Comparison of ENCODE assay signal across 8 mouse cellular contexts in genomic region chr11:84523321-84523831, GRCm38 (mm10). TPM values are rescaled to one million over a fixed set of nuclear protein-coding genes. Genes with fewer than 3 reads are reported as not detected.
DNase-seq lines count a peak whose midpoint lies in the region; ATAC-seq and TF ChIP-seq lines count a peak whose summit lies in the region.

No protein-coding gene starts in this region.

- no peak for ATAC-seq in kidney, embryonic 14.5 days (ENCODE audit: low FRiP score, low TSS enrichment)
- no peak for ATAC-seq in hindbrain, embryonic 14.5 days (ENCODE audit: low FRiP score)

- TF ChIP-seq POLR2A in myocyte (IDR thresholded peaks at IDR 0.05; ENCODE audit: insufficient read length, low read depth): no peak

- peak overlapping the region; percentile 56 for H3K4me3 ChIP-seq in kidney, embryonic 14.5 days (ENCODE audit: low read length)
- peak overlapping the region; percentile 61 for H3K4me3 ChIP-seq in hindbrain, embryonic 14.5 days (replicated peaks; ENCODE audit: low read length)
- no peak overlapping the region for H3K4me3 ChIP-seq in myocyte

- no peak for DNase-seq in kidney, postnatal 14 days
- DNase-seq in cerebellum, postnatal 14 days: peak; percentile 76 to 77
- no peak for DNase-seq in hindbrain, embryonic 14.5 days (ENCODE audit: low spot score)
- DNase-seq in thymus, postnatal 25 days: no peak
- DNase-seq in layer of hippocampus, adult 9-11 months: no peak
- no peak for DNase-seq in gastrocnemius, postnatal 36 days

- no peaks in the 10 kb centered on the region for H3K79me2 ChIP-seq in myocyte (ENCODE audit: control insufficient read depth, insufficient read depth)

- H3K9ac ChIP-seq in kidney, embryonic 14.5 days (ENCODE audit: low read depth, low read length): peak overlapping the region; percentile 78
- H3K9ac ChIP-seq in hindbrain, embryonic 14.5 days: peak overlapping the region; percentile 90

- peak overlapping the region; percentile 69 for H3K4me2 ChIP-seq in kidney, embryonic 14.5 days (replicated peaks; ENCODE audit: low read depth, low read length)
- H3K4me2 ChIP-seq in hindbrain, embryonic 14.5 days (replicated peaks): peak overlapping the region; percentile 61
- peak overlapping the region; percentile 71 for H3K4me2 ChIP-seq in myocyte (ENCODE audit: low read depth)

- no peak overlapping the region for H3K27ac ChIP-seq in kidney, embryonic 14.5 days (ENCODE audit: low read depth, low read length)
- peak overlapping the region; percentile 87 for H3K27ac ChIP-seq in hindbrain, embryonic 14.5 days

- no peak overlapping the region for H3ac ChIP-seq in myocyte (ENCODE audit: control insufficient read depth, insufficient read length)

- intact Hi-C loops in gastrocnemius, postnatal 36 days (cut with DNase I): loop anchor here (10.0 kb wide), 1 partner anchor 271 kb away; no protein-coding TSS in a partner anchor

- peaks cover 7% of the 10 kb centered on the region; the same call in 1 of the 2 replicates for H3K36me3 ChIP-seq in kidney, embryonic 14.5 days (ENCODE audit: control insufficient read depth, insufficient read depth, low read length)
- H3K36me3 ChIP-seq in hindbrain, embryonic 14.5 days (replicated peaks; ENCODE audit: control insufficient read depth, insufficient read depth): peaks cover 17% of the 10 kb centered on the region
- H3K36me3 ChIP-seq in myocyte (ENCODE audit: control insufficient read depth, insufficient read depth): no peaks in the 10 kb centered on the region

- H3K4me1 ChIP-seq in kidney, embryonic 14.5 days (ENCODE audit: control insufficient read depth, insufficient read depth, low read length): peaks cover 2% of the 10 kb centered on the region; the same call in 1 of the 2 replicates
- peaks cover 4% of the 10 kb centered on the region; the same call in 1 of the 2 replicates for H3K4me1 ChIP-seq in hindbrain, embryonic 14.5 days (replicated peaks; ENCODE audit: control insufficient read depth, insufficient read depth, low read length)

- no peaks in the 10 kb centered on the region for H3K9me3 ChIP-seq in kidney, embryonic 14.5 days (ENCODE audit: control insufficient read depth, low read length)
- H3K9me3 ChIP-seq in hindbrain, embryonic 14.5 days (ENCODE audit: control insufficient read depth, low read length): no peaks in the 10 kb centered on the region

- 2% methylated on average over 16 of the region's 16 CpGs for WGBS in kidney, embryonic 14.5 days
- WGBS in hindbrain, embryonic 14.5 days: 0% methylated on average over 16 of the region's 16 CpGs

- H3K27me3 ChIP-seq in kidney, embryonic 14.5 days (ENCODE audit: control insufficient read depth, insufficient read depth, low read length): peaks cover 95% of the 10 kb centered on the region
- peaks cover 53% of the 10 kb centered on the region for H3K27me3 ChIP-seq in hindbrain, embryonic 14.5 days (ENCODE audit: control insufficient read depth, insufficient read depth, low read length)
- H3K27me3 ChIP-seq in myocyte (ENCODE audit: control insufficient read depth, insufficient read depth, insufficient read length): peaks cover 86% of the 10 kb centered on the region

TF ChIP-seq in myocyte, 11 proteins besides CTCF, POLR2A, EP300 and RAD21:
- TF ChIP-seq POLR2AphosphoS2 (IDR thresholded peaks at IDR 0.05; ENCODE audit: insufficient read length, low read depth) (no peak), E2F4 (IDR thresholded peaks at IDR 0.05; ENCODE audit: insufficient read depth) (no peak), SRF (IDR thresholded peaks at IDR 0.05; ENCODE audit: control insufficient read depth, insufficient read length, low read depth) (no peak), TCF12 (IDR thresholded peaks at IDR 0.05; ENCODE audit: insufficient read depth, poor library complexity, severe bottlenecking) (no peak), MYOD1 (IDR thresholded peaks at IDR 0.05; ENCODE audit: control insufficient read depth in 1 of 3, insufficient read length in 2 of 3, low read depth in 2 of 3) (no peak), MYOG (IDR thresholded peaks at IDR 0.05; ENCODE audit: control insufficient read depth in 1 of 3, insufficient read depth in 1 of 3, insufficient read length in 2 of 3, low read depth in 2 of 3) (no peak), USF1 (IDR thresholded peaks at IDR 0.05; ENCODE audit: low read depth) (no peak), TCF3 (IDR thresholded peaks at IDR 0.05; ENCODE audit: insufficient read length, low read depth) (no peak), MAX (IDR thresholded peaks at IDR 0.05; ENCODE audit: low read depth) (no peak), CEBPB (IDR thresholded peaks at IDR 0.05; ENCODE audit: insufficient read depth, poor library complexity, severe bottlenecking) (no peak)
TF ChIP-seq in myocyte: peak in this region for 0.

RNA-seq across cellular contexts. Expression of gene Lhx1, which starts 2.0 kb away (rescaled TPM):
- 40.0 and 41.0 TPM in 2 replicates for polyA plus RNA-seq in kidney, embryonic 14.5 days (2014; fragmentation: Nextera tagmentation; extraction: Ambion mirVana)
- 43.2 and 46.4 TPM in 2 replicates for polyA plus RNA-seq in hindbrain, embryonic 14.5 days (2014; fragmentation: Nextera tagmentation; extraction: Ambion mirVana)
- not detected for polyA plus RNA-seq in myocyte (2012; fragmentation: generic; extraction: Trizol)
- total RNA-seq in gastrocnemius, postnatal 36 days (2021): not detected

RNA-seq across cellular contexts. Expression of gene Aatf, which starts 10.1 kb away (rescaled TPM):
- 49.5 and 60.6 TPM in 2 replicates for polyA plus RNA-seq in kidney, embryonic 14.5 days (2014; fragmentation: Nextera tagmentation; extraction: Ambion mirVana)
- polyA plus RNA-seq in hindbrain, embryonic 14.5 days (2014; fragmentation: Nextera tagmentation; extraction: Ambion mirVana): 44.5 and 45.3 TPM in 2 replicates
- polyA plus RNA-seq in myocyte (2012; fragmentation: generic; extraction: Trizol): 34.6 TPM
- 10 to 100 TPM; 10.8 to 14.9 TPM for total RNA-seq in gastrocnemius, postnatal 36 days (2021)

Comparison
In these comparisons a context has a peak if more than half of its experiments do, and no peak if none do; other contexts are left out.
1. DNase-seq: peak in cerebellum, postnatal 14 days (2 of 2); none in kidney, postnatal 14 days (single experiment), hindbrain, embryonic 14.5 days (single experiment), thymus, postnatal 25 days (single experiment), layer of hippocampus, adult 9-11 months (single experiment) and gastrocnemius, postnatal 36 days (0 of 2).
2. RNA of gene Lhx1, which starts 2.0 kb away (polyA plus RNA-seq): 43.2 to 46.4 TPM in hindbrain, embryonic 14.5 days and 40.0 to 41.0 TPM in kidney, embryonic 14.5 days; not detected in myocyte (single experiment); every median in the first group is over 10 times any median in the second.
3. Peak in every context shown above with its lines, with median percentiles within 50 percentile points of each other: H3K4me2 ChIP-seq.